Mouse (Mus musculus) cortical plate, adult 2 months (tissue): ENCODE measurements around the gene Ece1.

Experiments used
- CTCF ChIP-seq: fragments of 200-500 bp; IDR thresholded peaks from 2 replicates; pipeline ENCODE4 v1.5.1; 2011; ENCODE audit warnings: mild to moderate bottlenecking, control low read depth, low read length; ENCODE audit not compliant: insufficient read depth; ENCODE audit errors: extremely low read depth
- POLR2A ChIP-seq: fragments of 200-500 bp; IDR thresholded peaks from 2 replicates; pipeline ENCODE4 v1.6.1; 2011; ENCODE audit warnings: mild to moderate bottlenecking, low read length, control low read depth; ENCODE audit not compliant: insufficient read depth; ENCODE audit errors: extremely low read depth

DNA sequence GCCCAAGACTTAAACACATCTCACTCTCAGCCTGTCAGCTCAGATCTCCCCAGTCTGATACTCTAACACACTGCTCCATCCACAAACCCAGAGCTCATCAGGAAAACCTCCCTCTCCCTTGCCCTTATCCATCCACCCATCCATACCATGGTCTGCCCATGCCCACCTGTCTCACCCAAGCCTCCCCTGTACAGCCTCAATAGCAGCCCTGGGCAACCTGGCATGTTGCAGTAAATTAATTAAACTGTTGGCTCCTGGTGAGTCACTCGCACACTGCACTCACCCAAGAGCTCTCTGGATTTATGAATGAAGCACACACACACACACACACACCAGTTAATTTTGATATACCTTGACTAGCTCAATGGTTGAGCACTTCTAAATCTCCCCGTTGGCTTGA, 23.2 kb upstream of the Ece1 start:
- TF ChIP-seq CTCF (no peak), POLR2A (no peak)
